29 mouse cellular contexts compared by ENCODE assay signal in genomic region chr5:91755958-91756357, GRCm38 (mm10).
DNase-seq lines count a peak whose midpoint lies in the region; ATAC-seq and TF ChIP-seq lines count a peak whose summit lies in the region.
"Had no signal": no experiment of that assay in that cellular context is flagged by ENCODE, and none has a peak within 500 bp of the region (broad histone marks: within the 10 kb centered on the region; RNA-seq: fewer than 3 reads in every experiment).

No protein-coding gene starts in this region.

- no peak overlapping the region for H3K9ac ChIP-seq in forebrain, embryonic 16.5 days (replicated peaks; ENCODE audit: low read depth, low read length)
- no peak overlapping the region for H3K9ac ChIP-seq in forebrain, embryonic 13.5 days
- no peak overlapping the region for H3K9ac ChIP-seq in hindbrain, postnatal 0 days (replicated peaks; ENCODE audit: low read length)
- H3K9ac ChIP-seq: embryonic facial prominence, embryonic 13.5 days; forebrain, embryonic 12.5 days; heart, embryonic 13.5 days; hindbrain, embryonic 12.5 days; hindbrain, embryonic 15.5 days had no signal

- peak; percentile 31; the same call in 1 of the 2 replicates for ATAC-seq in forebrain, embryonic 16.5 days
- no peak for ATAC-seq in forebrain, embryonic 13.5 days
- ATAC-seq in hindbrain, postnatal 0 days, result no peak
- ATAC-seq: activated CD4-positive, CD25-positive, alpha-beta regulatory T cell, adult 4 months; intestine, embryonic 16.5 days had no signal

- TF ChIP-seq CTCF in hindbrain, postnatal 0 days (IDR thresholded peaks at IDR 0.05; ENCODE audit: low read depth), result no peak

- DNase-seq in hindbrain, postnatal 0 days (ENCODE audit: low spot score), result peak; percentile 18
- DNase-seq in hindbrain, embryonic 10.5 days (ENCODE audit: low spot score), result no peak
- peak; percentile 13 for DNase-seq in layer of hippocampus, adult 11-12 months (ENCODE audit: low spot score)
- DNase-seq in layer of hippocampus, postnatal 10 days (ENCODE audit: low spot score in 2 of 2), result no peak
- DNase-seq in brain, adult 2 months (ENCODE audit: low read depth, low spot score), result peak; percentile 17
- no peak for DNase-seq in heart, adult 8-10 months (ENCODE audit: low spot score)
- DNase-seq: adrenal gland, postnatal 10 days; adrenal gland, postnatal 36 days; cerebellum, adult 11-12 months; cerebellum, adult 8-10 months; cerebellum, postnatal 10 days; cerebellum, postnatal 36 days; embryo, embryonic 11 days; gastrocnemius, postnatal 25 days; heart, adult 18-20 months; heart, postnatal 14 days; heart, postnatal 4 days had no signal

- 63% methylated on average over 10 of the region's 10 CpGs for WGBS in forebrain, embryonic 16.5 days
- WGBS in forebrain, embryonic 13.5 days, result 73% methylated on average over 10 of the region's 10 CpGs
- WGBS in hindbrain, postnatal 0 days, result 67% methylated on average over 10 of the region's 10 CpGs
- 85% methylated on average over 10 of the region's 10 CpGs for WGBS in hindbrain, embryonic 10.5 days

- H3K27ac ChIP-seq in forebrain, embryonic 16.5 days (ENCODE audit: low read length), result no peak overlapping the region
- H3K27ac ChIP-seq in forebrain, embryonic 13.5 days, result no peak overlapping the region
- H3K27ac ChIP-seq in hindbrain, postnatal 0 days, result no peak overlapping the region
- no peak overlapping the region for H3K27ac ChIP-seq in hindbrain, embryonic 10.5 days
- H3K27ac ChIP-seq: embryonic facial prominence, embryonic 10.5 days; embryonic facial prominence, embryonic 13.5 days; forebrain, embryonic 12.5 days; heart, embryonic 10.5 days; heart, embryonic 13.5 days; hindbrain, embryonic 12.5 days; hindbrain, embryonic 15.5 days had no signal

- no peak overlapping the region for H3K4me2 ChIP-seq in forebrain, embryonic 16.5 days (ENCODE audit: low read length)
- no peak overlapping the region for H3K4me2 ChIP-seq in forebrain, embryonic 13.5 days
- H3K4me2 ChIP-seq in hindbrain, postnatal 0 days (ENCODE audit: low read depth, low read length), result no peak overlapping the region
- H3K4me2 ChIP-seq: embryonic facial prominence, embryonic 13.5 days; forebrain, embryonic 12.5 days; heart, embryonic 13.5 days; hindbrain, embryonic 12.5 days; hindbrain, embryonic 15.5 days had no signal

- no peaks in the 10 kb centered on the region for H3K9me3 ChIP-seq in forebrain, embryonic 16.5 days (ENCODE audit: control insufficient read depth, low read length)
- no peaks in the 10 kb centered on the region for H3K9me3 ChIP-seq in forebrain, embryonic 13.5 days (replicated peaks)
- H3K9me3 ChIP-seq in hindbrain, postnatal 0 days (ENCODE audit: low read length), result no peaks in the 10 kb centered on the region
- no peaks in the 10 kb centered on the region for H3K9me3 ChIP-seq in hindbrain, embryonic 10.5 days
- H3K9me3 ChIP-seq: embryonic facial prominence, embryonic 10.5 days; embryonic facial prominence, embryonic 13.5 days; forebrain, embryonic 12.5 days; heart, embryonic 10.5 days; heart, embryonic 13.5 days; hindbrain, embryonic 12.5 days; hindbrain, embryonic 15.5 days had no signal

- no peaks in the 10 kb centered on the region for H3K4me1 ChIP-seq in forebrain, embryonic 16.5 days (replicated peaks; ENCODE audit: control insufficient read depth, insufficient read depth, low read length)
- no peaks in the 10 kb centered on the region for H3K4me1 ChIP-seq in forebrain, embryonic 13.5 days
- H3K4me1 ChIP-seq in hindbrain, postnatal 0 days (ENCODE audit: insufficient read depth, low read length), result no peaks in the 10 kb centered on the region
- H3K4me1 ChIP-seq in hindbrain, embryonic 10.5 days (replicated peaks), result no peaks in the 10 kb centered on the region
- H3K4me1 ChIP-seq: embryonic facial prominence, embryonic 10.5 days; embryonic facial prominence, embryonic 13.5 days; forebrain, embryonic 12.5 days; hindbrain, embryonic 12.5 days; hindbrain, embryonic 15.5 days had no signal

- H3K27me3 ChIP-seq in forebrain, embryonic 16.5 days (replicated peaks; ENCODE audit: control insufficient read depth, insufficient read depth, low read length), result no peaks in the 10 kb centered on the region
- no peaks in the 10 kb centered on the region for H3K27me3 ChIP-seq in forebrain, embryonic 13.5 days
- H3K27me3 ChIP-seq in hindbrain, postnatal 0 days (ENCODE audit: insufficient read depth, low read length), result no peaks in the 10 kb centered on the region
- no peaks in the 10 kb centered on the region for H3K27me3 ChIP-seq in hindbrain, embryonic 10.5 days (ENCODE audit: insufficient read depth, poor library complexity, severe bottlenecking)
- H3K27me3 ChIP-seq: embryonic facial prominence, embryonic 13.5 days; forebrain, embryonic 12.5 days; heart, embryonic 13.5 days; hindbrain, embryonic 12.5 days; hindbrain, embryonic 15.5 days had no signal

- no peak overlapping the region for H3K4me3 ChIP-seq in forebrain, embryonic 16.5 days (replicated peaks; ENCODE audit: low read length)
- no peak overlapping the region for H3K4me3 ChIP-seq in forebrain, embryonic 13.5 days
- no peak overlapping the region for H3K4me3 ChIP-seq in hindbrain, postnatal 0 days (ENCODE audit: low read length)
- no peak overlapping the region for H3K4me3 ChIP-seq in hindbrain, embryonic 10.5 days
- H3K4me3 ChIP-seq: embryonic facial prominence, embryonic 10.5 days; embryonic facial prominence, embryonic 13.5 days; erythroblast, embryonic 14.5 days; forebrain, embryonic 12.5 days; heart, embryonic 10.5 days; heart, embryonic 13.5 days; hindbrain, embryonic 12.5 days; hindbrain, embryonic 15.5 days had no signal

- H3K36me3 ChIP-seq in forebrain, embryonic 16.5 days (ENCODE audit: control insufficient read depth, insufficient read depth), result no peaks in the 10 kb centered on the region
- no peaks in the 10 kb centered on the region for H3K36me3 ChIP-seq in forebrain, embryonic 13.5 days (ENCODE audit: poor library complexity, severe bottlenecking)
- no peaks in the 10 kb centered on the region for H3K36me3 ChIP-seq in hindbrain, postnatal 0 days (ENCODE audit: insufficient read depth, low read length)
- H3K36me3 ChIP-seq in hindbrain, embryonic 10.5 days, result no peaks in the 10 kb centered on the region
- H3K36me3 ChIP-seq: embryonic facial prominence, embryonic 10.5 days; embryonic facial prominence, embryonic 13.5 days; forebrain, embryonic 12.5 days; heart, embryonic 10.5 days; heart, embryonic 13.5 days; hindbrain, embryonic 12.5 days; hindbrain, embryonic 15.5 days had no signal

Comparison
In these comparisons a context has a peak if more than half of its experiments do, and no peak if none do; other contexts are left out.
1. DNase-seq: peak in hindbrain, postnatal 0 days (single experiment), layer of hippocampus, adult 11-12 months (single experiment) and brain, adult 2 months (single experiment); none in hindbrain, embryonic 10.5 days (single experiment), layer of hippocampus, postnatal 10 days (0 of 2) and heart, adult 8-10 months (single experiment).